Mouse (Mus musculus): ENCODE measurements around the gene Myom3.
"Not testable (repeated sequence)": the region's sequence is repeated elsewhere in the genome, so short reads cannot be mapped to it uniquely, and the experiment has no call there.

Gene Myom3

GRCm38 (mm10) chr4:135759356-135759976 lies at the start of gene Myom3:
Gene Myom3 (plus strand): TSS chr4:135759715.
- no peak for DNase-seq (ENCODE audit: low spot score)

- no peak for DNase-seq (ENCODE audit: low spot score)
Measured at GRCm38 (mm10) chr4:135710392-135710791, 49.1 kb upstream of the Myom3 start.

GRCm38 (mm10) chr4:135714776-135715175 lies 44.7 kb upstream of the Myom3 start:
- no peak for DNase-seq (ENCODE audit: low spot score)

- not testable (repeated sequence) for DNase-seq (ENCODE audit: low spot score)
Measured at GRCm38 (mm10) chr4:135716438-135716837, 43.1 kb upstream of the Myom3 start.

GRCm38 (mm10) chr4:135722540-135723290 lies 36.8 kb upstream of the Myom3 start:
- DNase-seq (ENCODE audit: low spot score) = no peak

- no peak for DNase-seq (ENCODE audit: low spot score)
Measured at GRCm38 (mm10) chr4:135726416-135726815, 33.1 kb upstream of the Myom3 start.

- no peak for DNase-seq (ENCODE audit: low spot score)
Measured at GRCm38 (mm10) chr4:135727817-135728216, 31.7 kb upstream of the Myom3 start, which contains the start of gene Il22ra1. Gene Il22ra1 (plus strand): TSS chr4:135728172.

- DNase-seq (ENCODE audit: low spot score) = no peak
Measured at GRCm38 (mm10) chr4:135730204-135730603, 29.3 kb upstream of the Myom3 start.

GRCm38 (mm10) chr4:135730951-135731350 lies 28.6 kb upstream of the Myom3 start:
- no peak for DNase-seq (ENCODE audit: low spot score)

- DNase-seq (ENCODE audit: low spot score) = no peak
Measured at GRCm38 (mm10) chr4:135733901-135734300, 25.6 kb upstream of the Myom3 start.

- no peak for DNase-seq (ENCODE audit: low spot score)
Measured at GRCm38 (mm10) chr4:135736903-135737302, 22.6 kb upstream of the Myom3 start.

- DNase-seq (ENCODE audit: low spot score) = no peak
Measured at GRCm38 (mm10) chr4:135738237-135738636, 21.3 kb upstream of the Myom3 start.

- DNase-seq (ENCODE audit: low spot score) = no peak
Measured at GRCm38 (mm10) chr4:135739148-135739547, 20.4 kb upstream of the Myom3 start.

- DNase-seq (ENCODE audit: low spot score) = peak; percentile 25
Measured at GRCm38 (mm10) chr4:135739672-135740071, 19.8 kb upstream of the Myom3 start.

GRCm38 (mm10) chr4:135743520-135743919 lies 16.0 kb upstream of the Myom3 start:
- no peak for DNase-seq (ENCODE audit: low spot score)

GRCm38 (mm10) chr4:135744726-135745448 lies 14.6 kb upstream of the Myom3 start:
- DNase-seq (ENCODE audit: low spot score) = no peak

GRCm38 (mm10) chr4:135745613-135746012 lies 13.9 kb upstream of the Myom3 start:
- DNase-seq (ENCODE audit: low spot score) = no peak

GRCm38 (mm10) chr4:135750896-135751295 lies 8.6 kb upstream of the Myom3 start:
- no peak for DNase-seq (ENCODE audit: low spot score)

- DNase-seq (ENCODE audit: low spot score) = no peak
Measured at GRCm38 (mm10) chr4:135752106-135752778, 7.3 kb upstream of the Myom3 start.

GRCm38 (mm10) chr4:135752779-135753164 lies 6.7 kb upstream of the Myom3 start:
- DNase-seq (ENCODE audit: low spot score) = no peak

GRCm38 (mm10) chr4:135758331-135758730 lies 1.2 kb upstream of the Myom3 start:
- DNase-seq (ENCODE audit: low spot score) = no peak

GRCm38 (mm10) chr4:135758825-135759224 lies 690 bp upstream of the Myom3 start:
- no peak for DNase-seq (ENCODE audit: low spot score)
